Mouse (Mus musculus): Measurements from ENCODE around the gene Pax7.
A peak's percentile ranks its signal among the peaks of the same experiment; 100 is the strongest.

Gene Pax7

GRCm38 (mm10) chr4:139830581-139831387, 2.5 kb downstream of the Pax7 start:
- no peak for DNase-seq (ENCODE audit: low read depth, low spot score)

DNA sequence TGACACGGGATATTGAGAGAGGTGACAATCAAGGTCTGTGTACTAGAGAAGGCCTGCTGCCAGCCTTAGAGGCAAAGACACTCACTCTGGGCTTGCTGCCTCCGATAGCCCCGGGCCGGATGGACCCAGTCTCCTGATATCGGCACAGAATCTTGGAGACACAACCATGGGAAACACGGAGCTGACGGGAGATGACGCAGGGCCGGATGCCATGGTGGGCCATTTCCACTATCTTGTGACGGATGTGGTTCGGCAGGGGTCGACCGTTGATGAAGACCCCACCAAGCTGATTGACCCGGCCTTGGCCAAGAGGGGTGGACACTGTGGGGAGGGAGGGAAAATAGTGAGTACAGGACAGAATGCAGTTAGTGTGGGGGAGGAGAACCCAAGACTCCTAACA, 3.3 kb downstream of the Pax7 start:
- DNase-seq (ENCODE audit: low read depth, low spot score): no peak

DNA sequence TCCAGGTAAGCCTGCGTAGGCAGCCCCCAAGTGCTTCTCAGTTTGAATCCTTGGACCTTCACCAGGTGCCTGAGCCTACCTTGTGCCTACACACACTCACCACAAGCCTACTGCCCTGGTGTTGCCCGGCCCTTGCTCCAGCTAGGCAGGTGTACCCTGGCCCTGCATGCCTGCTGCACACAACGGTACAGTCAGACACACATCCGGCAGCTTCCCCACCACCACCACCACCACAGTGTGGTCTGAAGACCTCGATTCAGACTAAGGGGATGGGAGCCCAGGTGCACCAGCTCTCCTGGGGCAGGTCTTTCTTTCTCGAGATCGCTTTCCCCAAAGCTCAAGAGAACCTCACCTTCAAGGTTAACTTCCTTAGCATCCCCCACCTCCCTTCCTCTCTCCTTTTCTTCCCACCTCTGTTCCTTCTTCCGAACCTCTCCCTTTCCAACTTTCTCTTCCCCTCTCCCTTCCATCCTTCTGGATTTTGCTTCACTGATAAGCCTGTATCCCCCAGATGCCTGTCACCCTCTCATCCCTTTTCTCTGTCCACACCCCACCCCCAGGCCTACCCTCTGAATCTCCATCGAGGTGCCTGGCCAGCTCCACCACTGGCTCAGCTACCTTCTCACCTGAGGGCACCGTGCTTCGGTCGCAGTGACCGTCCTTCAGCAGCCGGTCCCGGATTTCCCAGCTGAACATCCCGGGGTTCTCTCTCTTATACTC, 4.3 kb downstream of the Pax7 start:
- DNase-seq (ENCODE audit: low read depth, low spot score): no peak

DNA sequence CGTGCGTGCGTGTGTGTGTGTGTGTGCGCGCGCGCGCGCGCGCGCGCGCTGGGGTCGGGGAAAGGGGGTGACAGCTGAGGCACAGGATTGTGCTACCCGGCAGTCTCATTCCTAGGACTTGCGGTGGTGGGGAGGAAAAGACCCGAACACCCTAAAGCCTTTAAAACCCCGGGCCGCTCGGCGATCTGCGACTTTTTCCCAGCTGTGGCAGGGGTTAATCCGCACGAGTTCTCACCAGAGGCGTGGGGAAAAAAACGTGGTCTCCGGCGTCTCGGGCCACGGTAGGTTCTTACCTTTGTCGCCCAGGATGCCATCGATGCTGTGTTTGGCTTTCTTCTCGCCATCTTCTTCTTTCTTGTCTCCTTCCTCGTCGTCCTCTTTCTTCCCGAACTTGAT, 5.0 kb downstream of the Pax7 start:
- DNase-seq (ENCODE audit: low read depth, low spot score): no peak

DNA sequence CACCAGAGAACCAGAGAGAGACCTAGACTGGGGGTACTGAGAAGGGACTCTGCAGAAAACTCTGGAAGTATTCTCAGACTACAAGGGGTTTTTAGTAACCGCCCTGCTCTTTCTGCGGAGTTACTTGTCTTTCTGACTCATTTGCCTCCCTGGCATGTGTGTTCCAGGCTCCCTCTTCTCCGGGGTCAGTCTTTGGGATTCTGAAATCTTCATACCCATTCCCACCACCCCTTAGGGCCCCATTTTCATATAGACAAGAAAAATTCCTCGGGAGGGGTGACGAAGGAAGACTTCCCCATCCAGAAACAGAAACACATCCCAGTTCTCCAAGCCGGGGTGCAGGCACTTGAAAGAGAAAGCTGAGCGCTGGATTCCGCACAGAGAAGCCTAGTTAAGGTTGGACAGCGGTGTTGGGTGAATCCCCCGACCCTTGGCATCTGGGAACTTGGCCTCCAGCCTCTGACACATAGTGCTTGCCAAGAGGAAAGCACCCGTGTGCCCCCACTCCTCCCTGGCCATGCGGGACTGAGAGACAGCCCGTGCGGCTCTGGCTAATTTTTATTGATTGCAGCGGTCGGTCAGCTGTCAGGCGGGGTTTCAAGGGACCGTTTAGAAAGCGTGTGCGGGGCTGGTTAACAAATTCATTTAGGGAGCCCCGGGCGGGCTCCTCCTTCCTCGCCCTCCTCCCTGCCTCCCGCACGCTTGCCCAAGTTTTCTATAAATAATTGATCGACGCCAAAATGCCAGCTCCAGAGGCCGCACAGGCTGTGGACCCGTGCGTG, 5.6 kb downstream of the Pax7 start:
- no peak for DNase-seq (ENCODE audit: low read depth, low spot score)

GRCm38 (mm10) chr4:139826231-139826630, 7.1 kb downstream of the Pax7 start:
- no peak for DNase-seq (ENCODE audit: low read depth, low spot score)

- no peak for DNase-seq (ENCODE audit: low read depth, low spot score)
These were observed 7.8 kb downstream of the Pax7 start for GRCm38 (mm10) chr4:139825326-139826112.

- no peak for DNase-seq (ENCODE audit: low read depth, low spot score)
These were observed 8.6 kb downstream of the Pax7 start for GRCm38 (mm10) chr4:139824572-139825325.

DNA sequence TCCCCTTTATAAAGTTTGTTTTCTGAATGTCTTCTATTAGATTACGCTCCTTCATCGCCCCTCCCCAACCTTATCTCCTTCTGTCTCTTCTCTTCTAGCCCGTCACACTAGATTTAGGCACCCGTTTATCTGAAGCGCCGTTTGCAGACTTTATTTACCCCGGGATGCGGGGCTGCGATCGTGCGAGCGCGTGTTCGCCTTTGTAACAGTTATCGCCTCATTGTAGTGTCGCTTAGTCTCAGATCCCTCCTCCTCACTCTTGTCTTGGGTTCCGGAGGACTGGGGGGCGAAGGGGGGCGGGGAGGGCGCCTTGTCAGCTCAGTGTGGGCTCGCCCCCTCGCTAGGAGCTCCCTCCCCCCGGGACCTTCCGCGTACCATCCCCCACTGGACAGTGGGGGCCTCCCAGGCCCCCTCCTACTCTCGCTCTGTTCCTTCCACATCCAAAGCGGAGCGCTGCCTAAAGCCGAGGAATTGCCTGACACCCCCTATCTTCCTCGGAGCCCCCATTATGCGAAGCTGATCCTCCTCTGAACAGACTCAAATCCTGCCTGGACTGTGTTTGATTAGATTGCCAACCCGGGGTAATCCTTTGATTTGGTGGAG, 9.4 kb downstream of the Pax7 start:
- no peak for DNase-seq (ENCODE audit: low read depth, low spot score)

- no peak for DNase-seq (ENCODE audit: low read depth, low spot score)
These were observed 10.0 kb downstream of the Pax7 start for GRCm38 (mm10) chr4:139823138-139823869.

GRCm38 (mm10) chr4:139822214-139823137, 10.9 kb downstream of the Pax7 start:
- no peak for DNase-seq (ENCODE audit: low read depth, low spot score)

DNA sequence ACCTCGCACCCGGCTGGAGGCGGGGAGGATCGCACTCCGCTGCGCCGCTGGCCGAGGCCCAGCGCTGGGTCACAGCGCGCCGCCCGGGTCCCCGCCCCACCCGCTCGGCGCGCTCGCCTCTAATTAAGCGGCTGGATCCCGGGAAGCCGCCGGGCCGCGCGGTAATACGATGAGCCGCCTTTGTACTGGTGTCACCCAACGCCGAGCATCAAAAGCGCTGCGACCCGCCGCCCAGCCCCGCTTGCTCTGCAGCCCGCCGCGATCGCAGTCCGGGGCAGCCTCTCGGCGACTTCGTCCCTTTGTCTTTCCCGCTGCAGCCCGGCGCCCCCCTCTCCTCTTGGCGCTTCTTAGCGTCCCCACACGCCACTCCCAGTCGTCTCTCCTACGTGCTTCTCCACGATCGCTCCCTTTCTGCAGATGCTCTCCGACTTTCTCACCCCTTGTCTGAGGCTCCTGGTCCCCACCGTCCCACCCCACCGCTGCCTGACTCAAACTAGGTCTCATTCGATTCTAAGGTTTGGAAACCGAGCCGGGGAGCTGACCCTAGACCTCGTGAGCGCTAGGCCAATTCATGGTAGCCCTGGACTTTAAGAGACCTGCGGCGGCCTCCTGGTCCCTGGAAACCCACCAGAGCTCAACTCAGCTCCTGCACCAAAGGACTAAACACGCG, 11.7 kb downstream of the Pax7 start:
- DNase-seq (ENCODE audit: low read depth, low spot score): peak; percentile 10

DNA sequence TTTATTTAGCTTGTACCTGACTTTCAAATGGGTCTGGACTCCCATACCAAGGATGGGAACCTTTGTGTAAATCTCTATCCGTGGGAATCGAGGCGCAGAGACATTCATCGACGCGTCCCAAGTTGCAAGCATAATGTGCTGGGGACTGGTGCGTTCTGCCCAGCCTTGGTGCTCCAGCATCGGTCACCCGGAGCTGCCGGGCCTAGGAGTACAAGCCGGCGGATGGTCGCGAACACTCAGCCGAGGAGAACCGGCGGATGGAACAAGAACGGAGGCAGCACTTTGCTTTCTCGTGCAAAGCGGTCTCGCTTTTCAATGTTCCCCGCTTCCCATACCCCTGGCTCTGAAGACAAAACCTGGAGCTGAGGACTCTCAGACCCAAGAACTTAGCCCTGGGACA, 12.3 kb downstream of the Pax7 start:
- no peak for DNase-seq (ENCODE audit: low read depth, low spot score)

DNA sequence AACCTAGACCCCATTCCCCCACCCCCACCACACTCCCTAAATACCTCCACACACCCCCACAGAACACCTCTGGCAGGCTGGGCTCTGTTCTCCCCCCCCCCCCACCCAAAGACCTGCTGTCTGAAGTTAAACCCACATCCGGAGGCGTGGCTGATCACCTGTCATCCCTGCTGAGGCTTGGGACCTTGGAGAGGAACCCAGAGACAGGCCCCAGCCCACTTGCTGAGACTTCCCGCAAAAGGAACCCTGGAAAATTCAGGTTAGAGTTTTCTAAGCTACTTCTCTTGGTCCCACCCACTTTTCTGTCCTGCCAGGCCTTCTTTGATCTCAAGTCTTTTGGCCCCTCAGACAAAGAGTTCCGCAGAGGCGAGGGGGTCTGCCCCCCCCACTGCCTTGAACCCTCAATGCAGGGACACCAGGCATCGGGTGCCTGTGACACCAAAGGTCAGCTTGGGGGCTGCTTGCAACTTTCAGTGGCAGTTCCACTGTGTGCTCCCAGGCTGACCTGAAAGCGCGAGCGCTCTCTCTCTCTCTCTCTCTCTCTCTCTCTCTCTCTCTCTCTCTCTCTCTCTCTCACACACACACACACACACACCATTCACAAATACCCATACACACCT, 13.8 kb downstream of the Pax7 start:
- DNase-seq (ENCODE audit: low read depth, low spot score): no peak

- no peak for DNase-seq (ENCODE audit: low read depth, low spot score)
These were observed 15.2 kb downstream of the Pax7 start for GRCm38 (mm10) chr4:139818163-139818562.

- peak; percentile 53 for DNase-seq (ENCODE audit: low read depth, low spot score)
These were observed 19.9 kb downstream of the Pax7 start for GRCm38 (mm10) chr4:139813371-139813960.

GRCm38 (mm10) chr4:139811901-139812300, 21.4 kb downstream of the Pax7 start:
- no peak for DNase-seq (ENCODE audit: low read depth, low spot score)

Data from skeletal muscle tissue, adult 2 months (tissue).